Mouse (Mus musculus): Measurements from ENCODE around the gene Sergef. TPM values are rescaled to one million over a fixed set of nuclear protein-coding genes. Genes with fewer than 3 reads are reported as not detected.

Gene Sergef
- polyA plus RNA-seq (2012; rRNA removed) = 48.6 and 51.4 TPM in 2 replicates

GRCm38 (mm10) chr7:46639692-46640031 lies at the start of gene Sergef:
TSS of gene Sergef (minus strand) at chr7:46639807.

DNA sequence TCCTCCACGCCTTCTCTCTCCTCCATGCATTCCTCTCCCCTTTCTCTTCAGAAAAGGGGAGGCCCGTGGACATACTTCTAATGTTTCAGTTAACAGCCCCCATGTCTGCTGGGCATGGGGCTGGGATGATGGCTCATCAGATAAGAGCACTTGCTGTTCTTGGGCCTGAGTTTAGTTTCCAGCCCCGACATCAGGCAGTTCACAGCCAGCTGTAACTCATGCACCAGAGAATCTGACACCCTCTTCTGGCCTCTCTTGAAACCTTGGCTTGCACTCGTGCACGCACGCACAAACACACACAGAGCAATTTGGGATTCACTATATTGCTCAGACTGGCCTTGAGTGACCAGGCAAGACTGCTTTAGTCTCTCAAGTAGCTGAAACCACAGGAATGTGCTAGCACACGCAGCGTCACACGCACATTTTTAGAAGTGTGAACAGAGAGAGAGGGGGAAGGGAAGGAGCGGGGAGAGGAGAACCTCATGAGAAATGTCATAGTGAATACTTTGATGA lies 32.6 kb upstream of the Sergef start, which contains the start of gene Tph1:
Tph1 (minus strand) TSS at position 378 of the 513 bp plus-strand sequence.

GRCm38 (mm10) chr7:46396231-46396927 lies 243.2 kb downstream of the Sergef start, which contains the start of gene Kcnc1:
TSS of gene Kcnc1 (plus strand) at chr7:46396497.

Other genes with a start within 250 kb of the Sergef start
- gene Kcnc1, start 243.3 kb downstream of the Sergef start, polyA plus RNA-seq (2012; rRNA removed) = 19.3 and 21.5 TPM in 2 replicates
- gene Tph1, start 32.7 kb upstream of the Sergef start, polyA plus RNA-seq (2012; rRNA removed) = 0.13 and 1.1 TPM in 2 replicates
- 13.8 and 13.9 TPM in 2 replicates for gene Saal1, start 70.9 kb upstream of the Sergef start, polyA plus RNA-seq (2012; rRNA removed)
- gene Saa3, start 75.9 kb upstream of the Sergef start, polyA plus RNA-seq (2012; rRNA removed) = 10.5 TPM in 1 of 2 replicates, not detected in the other
- gene Saa4, start 92.8 kb upstream of the Sergef start, polyA plus RNA-seq (2012; rRNA removed) = not detected in 2 replicates
- gene Saa1, start 103.2 kb upstream of the Sergef start, polyA plus RNA-seq (2012; rRNA removed) = 0.16 TPM in 1 of 2 replicates, not detected in the other
- not detected in 2 replicates for gene Saa2, start 112.0 kb upstream of the Sergef start, polyA plus RNA-seq (2012; rRNA removed)
- 19.6 and 21.4 TPM in 2 replicates for gene Hps5, start 156.3 kb upstream of the Sergef start, polyA plus RNA-seq (2012; rRNA removed)
- gene Gtf2h1, start 156.3 kb upstream of the Sergef start, polyA plus RNA-seq (2012; rRNA removed) = 31.3 and 33.4 TPM in 2 replicates
- 444 and 483 TPM in 2 replicates for gene Ldha, start 201.7 kb upstream of the Sergef start, polyA plus RNA-seq (2012; rRNA removed)
- gene Ldhc, start 221.4 kb upstream of the Sergef start, polyA plus RNA-seq (2012; rRNA removed) = 0.08 and 0.15 TPM in 2 replicates